Mouse (Mus musculus) cortical plate, adult 2 months (tissue): Measurements from ENCODE around the gene Mcat. TPM values are rescaled to one million over a fixed set of nuclear protein-coding genes. Genes with fewer than 3 reads are reported as not detected.

Experiments used
- H3K27ac ChIP-seq: fragments of 200-500 bp; 2 replicates; pipeline ENCODE4 v1.5.1; 2012; ENCODE audit warnings: low read length, control low read depth, inconsistent platforms; ENCODE audit not compliant: insufficient read depth
- H3K4me1 ChIP-seq: fragments of 200-500 bp; 2 replicates; pipeline ENCODE4 v1.6.1; 2011; ENCODE audit warnings: low read length; ENCODE audit not compliant: control insufficient read depth, insufficient read depth
- H3K4me3 ChIP-seq: fragments of 200-500 bp; 2 replicates; pipeline ENCODE4 v1.5.1; 2011; ENCODE audit warnings: mild to moderate bottlenecking, low read length, control low read depth; ENCODE audit not compliant: insufficient read depth
- CTCF ChIP-seq: fragments of 200-500 bp; IDR thresholded peaks from 2 replicates; pipeline ENCODE4 v1.5.1; 2011; ENCODE audit warnings: mild to moderate bottlenecking, control low read depth, low read length; ENCODE audit not compliant: insufficient read depth; ENCODE audit errors: extremely low read depth
- POLR2A ChIP-seq: fragments of 200-500 bp; IDR thresholded peaks from 2 replicates; pipeline ENCODE4 v1.6.1; 2011; ENCODE audit warnings: mild to moderate bottlenecking, low read length, control low read depth; ENCODE audit not compliant: insufficient read depth; ENCODE audit errors: extremely low read depth
- polyA plus RNA-seq: library from polyadenylated mRNA; depleted of rRNA; stranded (reverse); fragments of >200 nt; gene quantifications from 2 replicates; pipeline ENCODE4 v1.2.3, GENCODE M21; 2012

Gene Mcat
- polyA plus RNA-seq, 1 experiment: 26.5 TPM

- no peak overlapping the region for H3K27ac ChIP-seq
- no peak for TF ChIP-seq CTCF
- H3K4me3 ChIP-seq: no peak overlapping the region
These were observed 19.3 kb upstream of the Mcat start for GRCm38 (mm10) chr15:83582931-83583330.

GRCm38 (mm10) chr15:83576651-83577050 is 13.1 kb upstream of the Mcat start:
- TF ChIP-seq CTCF (no peak), POLR2A (no peak)
- H3K27ac ChIP-seq: no peak overlapping the region
- H3K4me3 ChIP-seq: no peak overlapping the region
- H3K4me1 ChIP-seq: no peaks in the 10 kb centered on the region

More at GRCm38 (mm10) chr15:83582931-83583330, 19.3 kb upstream of the Mcat start:
- H3K4me1 ChIP-seq: no peaks in the 10 kb centered on the region

DNA sequence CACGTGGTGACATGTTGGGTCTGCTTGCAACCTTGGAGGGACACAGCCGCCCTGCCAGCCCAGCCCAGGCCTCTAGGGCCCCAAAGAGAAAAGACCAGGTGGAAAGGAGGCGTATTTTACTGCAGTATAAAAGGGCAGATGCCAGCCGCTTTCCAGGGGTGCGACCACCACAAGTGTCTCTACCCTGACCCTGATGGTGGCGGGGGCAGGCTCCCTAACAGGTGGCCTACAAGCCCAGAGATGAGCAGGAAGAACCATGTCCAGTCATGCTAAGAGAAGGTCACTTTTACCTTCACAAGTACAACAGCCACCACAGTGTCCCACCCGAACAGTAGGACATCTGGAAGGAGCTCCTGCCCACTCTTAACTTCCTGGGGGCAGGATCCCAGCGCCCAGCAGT is 12.0 kb upstream of the Mcat start:
- no peak overlapping the region for H3K27ac ChIP-seq
- TF ChIP-seq CTCF (no peak), POLR2A (no peak)
- H3K4me3 ChIP-seq: no peak overlapping the region
- H3K4me1 ChIP-seq: no peaks in the 10 kb centered on the region

DNA sequence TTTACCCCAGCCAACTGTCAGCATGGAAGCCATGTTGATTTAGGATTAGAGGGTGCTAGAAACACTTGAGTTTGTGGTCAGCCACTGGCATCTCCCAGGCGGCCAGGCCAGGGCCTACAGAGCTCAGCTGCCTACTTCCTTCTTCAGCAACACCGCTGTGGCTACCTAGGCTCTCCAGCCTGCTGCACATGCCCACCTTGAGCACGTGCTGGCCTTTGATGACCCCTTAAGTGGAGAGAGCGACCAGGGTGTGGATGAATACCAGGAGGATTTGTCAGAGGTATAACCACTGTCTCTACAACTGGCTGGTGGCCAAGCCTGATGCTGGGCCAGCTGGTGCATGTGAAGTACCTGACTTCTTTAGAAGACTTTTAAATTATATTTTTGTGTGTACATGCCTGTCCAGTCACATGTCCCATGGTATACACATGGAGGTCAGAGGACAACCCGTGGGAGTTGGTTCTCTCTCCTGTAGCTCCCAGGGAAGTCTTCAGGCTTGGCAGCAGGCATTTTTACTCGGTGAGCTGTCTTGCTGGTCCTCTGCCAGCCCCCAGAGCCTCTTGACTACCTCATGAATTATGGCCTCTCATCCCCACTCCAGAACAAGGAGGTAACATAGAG is 11.3 kb upstream of the Mcat start:
- Histone ChIP-seq H3K27ac (no peak overlapping the region), H3K4me1 (no peaks in the 10 kb centered on the region), H3K4me3 (no peak overlapping the region)
- TF ChIP-seq POLR2A (no peak), CTCF (no peak)

DNA sequence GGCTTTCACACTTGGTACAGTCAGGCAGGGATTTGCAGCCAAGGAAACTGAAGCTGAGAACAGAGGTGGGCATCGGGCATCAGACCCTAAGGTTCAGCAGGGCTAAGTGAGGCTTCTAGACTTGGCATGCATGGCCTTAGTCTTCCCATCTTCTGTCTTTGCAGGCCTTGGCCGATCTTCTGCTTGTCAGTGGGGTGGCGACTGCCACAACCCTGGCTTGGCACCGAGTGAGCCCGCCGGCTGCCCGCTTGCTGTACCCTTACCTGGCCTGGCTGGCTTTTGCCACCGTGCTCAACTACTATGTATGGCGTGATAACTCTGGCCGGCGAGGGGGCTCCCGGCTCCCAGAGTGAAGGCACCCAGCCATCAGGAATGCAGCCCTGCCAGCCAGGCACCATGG is 10.0 kb upstream of the Mcat start:
- Histone ChIP-seq H3K27ac (no peak overlapping the region), H3K4me3 (no peak overlapping the region), H3K4me1 (no peaks in the 10 kb centered on the region)
- TF ChIP-seq POLR2A (no peak), CTCF (no peak)

- TF ChIP-seq POLR2A (no peak), CTCF (no peak)
These were observed 8.5 kb upstream of the Mcat start for GRCm38 (mm10) chr15:83572132-83572531.

GRCm38 (mm10) chr15:83571636-83572035 is 8.0 kb upstream of the Mcat start:
- Histone ChIP-seq H3K4me1 (no peaks in the 10 kb centered on the region), H3K27ac (no peak overlapping the region), H3K4me3 (no peak overlapping the region)
- TF ChIP-seq POLR2A: no peak
- TF ChIP-seq CTCF: no peak

More at GRCm38 (mm10) chr15:83572132-83572531, 8.5 kb upstream of the Mcat start:
- Histone ChIP-seq H3K4me1 (no peaks in the 10 kb centered on the region), H3K27ac (no peak overlapping the region), H3K4me3 (no peak overlapping the region)

DNA sequence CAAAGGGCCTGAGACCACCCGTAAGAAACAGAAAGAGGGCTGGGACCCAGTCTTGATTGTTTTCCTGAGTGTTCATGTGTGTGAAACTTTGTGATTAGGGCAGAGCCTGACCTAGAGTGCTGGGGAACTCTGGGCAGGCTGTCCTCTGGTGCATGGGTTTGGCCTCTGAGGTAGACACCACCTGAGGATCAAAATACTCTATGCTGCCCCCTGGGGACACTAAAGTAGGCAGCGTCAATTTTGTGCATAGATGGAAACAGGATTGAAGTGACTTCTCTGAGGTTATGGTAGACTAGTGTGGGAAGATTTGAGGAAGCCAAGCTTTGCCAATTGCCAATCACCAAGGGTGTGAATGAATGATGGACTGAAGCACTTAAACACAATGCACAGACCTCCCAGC is 7.1 kb upstream of the Mcat start:
- no peak for TF ChIP-seq POLR2A
- TF ChIP-seq CTCF: no peak
- Histone ChIP-seq H3K4me1 (no peaks in the 10 kb centered on the region), H3K4me3 (no peak overlapping the region), H3K27ac (no peak overlapping the region)

DNA sequence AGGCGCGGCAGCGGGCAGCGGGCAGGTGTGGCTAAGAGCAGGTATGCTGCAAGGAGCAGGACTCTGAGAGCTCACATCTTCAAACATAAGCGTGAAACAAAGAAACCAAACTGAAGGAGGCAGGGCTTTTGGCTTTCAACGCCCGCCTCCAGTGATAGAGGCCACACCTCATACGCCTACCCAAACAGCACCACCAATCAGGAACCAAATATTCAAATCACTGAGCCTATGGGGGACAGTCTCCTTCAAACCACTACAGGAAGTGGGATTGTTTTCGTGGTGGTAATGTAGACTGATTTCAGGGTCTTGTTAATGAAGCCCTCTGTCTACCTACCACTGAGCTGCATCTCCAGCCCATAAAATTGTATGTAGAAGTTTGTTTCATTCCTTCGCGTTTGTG is 6.1 kb upstream of the Mcat start:
- no peak overlapping the region for H3K27ac ChIP-seq
- H3K4me1 ChIP-seq: no peaks in the 10 kb centered on the region
- TF ChIP-seq CTCF (no peak), POLR2A (no peak)
- no peak overlapping the region for H3K4me3 ChIP-seq

DNA sequence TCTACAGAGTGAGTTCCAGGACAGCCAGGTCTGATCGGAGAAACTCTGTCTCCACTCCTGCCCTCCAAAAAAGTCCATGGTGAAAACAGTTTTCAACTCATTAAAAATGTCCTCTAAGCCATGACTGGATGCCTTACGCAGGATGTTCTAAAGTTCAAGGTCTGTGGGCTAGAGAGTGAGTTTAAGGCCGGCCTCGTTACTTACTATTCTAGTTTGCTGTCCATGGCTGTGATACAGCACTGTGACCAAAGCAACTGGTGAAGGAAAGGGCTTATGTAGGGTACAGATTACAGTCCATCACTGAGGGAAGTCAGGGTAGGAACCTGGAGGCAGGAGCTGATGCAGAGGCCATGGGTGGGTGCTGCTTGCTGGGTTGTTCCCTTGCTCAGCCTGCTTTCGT is 5.0 kb upstream of the Mcat start:
- TF ChIP-seq CTCF: no peak
- TF ChIP-seq POLR2A: no peak
- no peak overlapping the region for H3K27ac ChIP-seq

More for the DNA sequence above, 5.0 kb upstream of the Mcat start:
- no peak overlapping the region for H3K4me3 ChIP-seq
- no peaks in the 10 kb centered on the region for H3K4me1 ChIP-seq
